Mouse (Mus musculus) small intestine, adult 2 months (tissue): ENCODE results near the gene Cux2.

ENCODE experiments used
- CTCF ChIP-seq: fragments of 200-500 bp; IDR thresholded peaks from 2 replicates; pipeline ENCODE4 v1.5.1; 2012; ENCODE audit warnings: low read depth, mild to moderate bottlenecking, control low read depth, inconsistent platforms, low read length, moderate library complexity, mixed read lengths; ENCODE audit not compliant: insufficient replicate concordance, insufficient read length; ENCODE audit errors: extremely low read depth
- POLR2A ChIP-seq: fragments of 200-500 bp; IDR thresholded peaks from 2 replicates; pipeline ENCODE4 v1.6.1; 2012; ENCODE audit warnings: low read depth, mild to moderate bottlenecking, control low read depth, inconsistent platforms, low read length, moderate library complexity

- TF ChIP-seq CTCF (no peak), POLR2A (no peak)
Measured at GRCm38 (mm10) chr5:122033167-122033478, 16.8 kb downstream of the Cux2 start.
